Mouse (Mus musculus): ENCODE measurements around the gene Mxra7. TPM values are rescaled to one million over a fixed set of nuclear protein-coding genes. Genes with fewer than 3 reads are reported as not detected.

Mxra7 gene
- polyA plus RNA-seq, 1 experiment from 2014 or later, result 7.2 TPM

DNA sequence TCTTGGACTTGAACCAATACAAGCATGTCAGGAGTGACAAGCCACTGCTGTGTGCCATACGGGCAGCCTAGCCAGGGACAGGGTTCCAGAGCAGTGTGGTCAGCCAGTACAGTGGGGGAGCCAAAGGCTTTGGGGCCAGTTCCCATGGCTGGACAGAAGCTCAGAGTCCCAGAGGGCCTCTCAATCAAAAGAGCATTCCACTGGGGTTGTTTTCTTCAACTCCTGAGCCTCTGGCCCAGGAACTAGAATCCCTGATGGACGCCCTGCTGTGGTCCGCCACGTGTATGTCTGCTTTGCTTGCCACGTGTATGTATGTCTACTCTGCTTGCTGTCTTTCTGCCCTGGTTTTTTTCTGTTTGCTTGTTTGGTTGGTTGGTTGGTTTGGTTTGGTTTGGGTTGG lies 26.7 kb downstream of the Mxra7 start:
- 67% methylated on average over 5 of the region's 5 CpGs for WGBS (ENCODE audit: insufficient replicate concordance)
- no peak for ATAC-seq
- H3K9me3 ChIP-seq (replicated peaks), result no peaks in the 10 kb centered on the region
- H3K9ac ChIP-seq, result no peak overlapping the region
- no peak overlapping the region for H3K4me3 ChIP-seq
- no peak overlapping the region for H3K4me2 ChIP-seq
- H3K27ac ChIP-seq, result no peak overlapping the region
- 0 out of 2 replicates have a peak, but pooled peaks cover 3% of the 10 kb centered on the region for H3K27me3 ChIP-seq (replicated peaks)
- no peaks in the 10 kb centered on the region for H3K4me1 ChIP-seq
- H3K36me3 ChIP-seq, result no peaks in the 10 kb centered on the region

DNA sequence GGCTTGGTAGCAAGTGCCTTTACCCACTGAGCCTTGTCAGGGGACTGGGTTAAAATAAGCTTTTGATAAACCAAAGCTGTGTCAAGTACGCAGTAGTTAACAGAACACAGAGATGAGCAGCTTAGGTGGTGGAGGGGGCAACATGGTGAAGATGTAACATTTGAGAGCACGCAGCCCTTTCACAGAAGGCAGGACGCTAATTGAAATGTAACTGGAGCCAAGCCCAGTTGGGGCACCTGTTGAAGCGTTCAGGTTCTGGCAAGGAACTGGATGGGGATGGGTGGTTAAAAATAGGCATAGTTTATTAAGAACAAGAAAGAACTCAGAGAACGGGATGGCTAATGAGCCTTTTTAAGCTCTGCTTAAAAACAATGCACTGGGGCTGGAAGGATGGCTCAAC lies 28.5 kb downstream of the Mxra7 start:
- 75% methylated on average over 5 of the region's 5 CpGs for WGBS (ENCODE audit: insufficient replicate concordance)
- Histone ChIP-seq H3K4me2 (no peak overlapping the region), H3K27me3 (replicated peaks) (0 out of 2 replicates have a peak, but pooled peaks cover 3% of the 10 kb centered on the region), H3K4me3 (no peak overlapping the region), H3K4me1 (no peaks in the 10 kb centered on the region), H3K27ac (no peak overlapping the region), H3K36me3 (no peaks in the 10 kb centered on the region), H3K9ac (no peak overlapping the region), H3K9me3 (replicated peaks) (no peaks in the 10 kb centered on the region)
- no peak for ATAC-seq

DNA sequence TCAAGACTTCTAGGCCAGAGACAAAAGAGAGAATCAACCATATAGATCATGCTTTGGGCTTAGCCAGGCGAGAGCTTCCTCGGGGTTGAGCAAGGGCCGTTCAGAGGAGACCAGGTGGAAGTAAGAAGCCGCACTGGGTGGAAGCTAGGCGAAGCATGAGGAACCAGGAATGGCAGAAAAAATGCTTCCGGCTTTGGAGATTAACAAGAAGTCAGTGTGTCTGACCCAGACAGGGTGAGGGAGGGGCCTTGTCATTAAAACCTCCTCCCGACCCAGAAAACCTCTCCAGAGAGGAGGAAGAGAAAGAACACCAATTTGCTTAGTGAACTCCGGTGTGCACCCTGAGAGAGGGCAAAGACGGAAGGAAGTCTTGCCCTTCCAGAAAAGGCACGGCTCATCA lies 43.6 kb downstream of the Mxra7 start:
- Histone ChIP-seq H3K9ac (no peak overlapping the region), H3K27me3 (replicated peaks) (no peaks in the 10 kb centered on the region), H3K36me3 (no peaks in the 10 kb centered on the region), H3K4me1 (peaks cover 9% of the 10 kb centered on the region), H3K4me3 (no peak overlapping the region), H3K9me3 (replicated peaks) (no peaks in the 10 kb centered on the region), H3K4me2 (no peak overlapping the region), H3K27ac (no peak overlapping the region)
- WGBS (ENCODE audit: insufficient replicate concordance), result 73% methylated on average over 10 of the region's 10 CpGs
- no peak for ATAC-seq

DNA sequence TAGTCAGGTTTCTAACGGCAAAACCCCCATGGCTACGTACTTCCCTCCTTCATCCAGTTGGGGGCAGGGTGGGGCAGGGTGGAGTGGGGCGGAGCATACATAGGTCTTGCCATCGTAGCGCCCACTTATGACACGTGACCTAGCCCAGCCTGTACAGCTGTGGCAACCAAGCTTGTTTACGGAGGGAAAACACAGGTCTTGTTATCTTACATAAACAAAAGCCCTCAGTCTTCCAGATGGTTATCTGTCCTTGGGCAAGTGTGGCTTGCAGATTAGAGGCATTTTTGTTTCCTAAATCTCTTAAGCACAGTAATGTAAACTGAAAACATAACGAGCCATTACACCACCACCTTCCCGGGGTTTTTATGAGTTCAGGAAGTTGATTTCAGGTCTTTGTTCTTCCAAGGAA lies 45.1 kb downstream of the Mxra7 start:
- H3K27ac ChIP-seq, result no peak overlapping the region
- peak overlapping the region; percentile 37 for H3K4me2 ChIP-seq
- WGBS (ENCODE audit: insufficient replicate concordance), result 28% methylated on average over 9 of the region's 9 CpGs
- H3K9me3 ChIP-seq (replicated peaks), result no peaks in the 10 kb centered on the region
- no peak overlapping the region for H3K9ac ChIP-seq
- peak overlapping the region; percentile 20 for H3K4me3 ChIP-seq
- peak; percentile 87 for ATAC-seq
- H3K36me3 ChIP-seq, result no peaks in the 10 kb centered on the region
- peaks cover 9% of the 10 kb centered on the region for H3K4me1 ChIP-seq
- H3K27me3 ChIP-seq (replicated peaks), result no peaks in the 10 kb centered on the region

DNA sequence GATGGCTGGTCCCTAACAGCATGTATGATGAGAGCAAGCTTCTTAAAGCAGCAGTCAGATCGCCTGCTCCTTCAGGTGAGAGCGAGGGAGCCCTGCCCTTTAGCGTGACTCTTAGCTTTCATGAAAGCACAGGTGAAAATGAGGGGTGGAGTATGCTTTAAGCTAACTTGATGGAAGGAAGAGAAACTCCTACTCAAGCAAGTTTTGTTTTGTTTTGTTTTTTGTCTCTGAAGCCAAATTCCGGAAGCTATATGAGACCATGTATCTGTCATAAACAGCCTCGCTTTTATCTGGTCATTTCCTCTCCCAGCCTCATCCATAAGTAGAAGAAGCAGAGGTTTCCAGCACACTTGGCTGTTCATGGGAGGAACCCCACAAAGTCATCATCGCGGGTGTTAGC lies 52.4 kb downstream of the Mxra7 start, which contains the start of gene St6galnac1:
St6galnac1 (minus strand) TSS at position 101 of the 400 bp plus-strand sequence.
- Histone ChIP-seq H3K36me3 (no peaks in the 10 kb centered on the region), H3K4me1 (no peaks in the 10 kb centered on the region), H3K27me3 (replicated peaks) (no peaks in the 10 kb centered on the region), H3K4me2 (no peak within 1 kb of the TSS), H3K27ac (no peak within 1 kb of the TSS), H3K9ac (no peak within 1 kb of the TSS), H3K9me3 (replicated peaks) (no peaks in the 10 kb centered on the region), H3K4me3 (no peak within 1 kb of the TSS)
- WGBS (ENCODE audit: insufficient replicate concordance), result 63% methylated on average over 7 of the region's 7 CpGs
- no peak for ATAC-seq

DNA sequence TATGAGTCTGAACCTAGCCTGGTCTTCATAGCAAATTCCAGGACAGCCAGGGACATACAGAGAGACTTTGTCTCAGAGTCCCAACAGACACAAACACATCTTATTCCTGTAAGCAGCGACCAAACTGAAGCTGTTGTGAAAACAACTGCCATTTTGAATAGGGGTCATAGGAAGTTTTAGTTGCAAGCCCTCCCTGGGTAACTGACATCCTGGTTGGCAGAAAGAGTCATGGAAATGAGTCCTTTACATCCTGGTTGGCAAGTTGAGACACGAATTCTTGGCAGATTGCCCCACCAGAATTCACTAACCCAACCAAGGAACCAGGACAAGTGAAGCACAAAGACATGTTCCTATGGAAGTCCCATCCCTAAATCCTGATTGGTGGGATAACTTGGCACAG lies 54.6 kb downstream of the Mxra7 start:
- H3K4me2 ChIP-seq, result no peak overlapping the region
- H3K27ac ChIP-seq, result no peak overlapping the region
- no peak overlapping the region for H3K4me3 ChIP-seq
- H3K9ac ChIP-seq, result no peak overlapping the region
- no peaks in the 10 kb centered on the region for H3K27me3 ChIP-seq (replicated peaks)
- no peaks in the 10 kb centered on the region for H3K4me1 ChIP-seq
- H3K36me3 ChIP-seq, result no peaks in the 10 kb centered on the region
- WGBS (ENCODE audit: insufficient replicate concordance), result 34% methylated on average over 2 of the region's 2 CpGs
- no peak for ATAC-seq
- no peaks in the 10 kb centered on the region for H3K9me3 ChIP-seq (replicated peaks)

DNA sequence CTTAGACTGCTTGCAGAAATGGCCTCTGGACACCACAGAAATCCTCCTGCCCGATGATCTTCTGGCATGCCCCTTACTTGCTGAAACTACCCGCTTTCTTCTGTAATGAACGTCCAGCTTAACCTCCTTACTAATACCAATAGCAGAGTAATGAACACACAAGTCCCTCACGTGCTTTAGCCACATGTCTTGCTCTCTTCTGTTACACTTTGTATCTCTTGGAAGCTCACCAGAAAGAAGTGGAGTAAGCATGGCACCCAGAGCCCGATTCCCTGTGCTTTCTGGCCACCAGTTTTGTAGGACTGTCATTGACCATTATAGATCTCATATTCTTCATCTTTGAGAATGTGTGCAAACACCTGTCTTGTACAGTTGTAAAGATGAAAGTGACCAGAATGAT lies 58.0 kb downstream of the Mxra7 start:
- Histone ChIP-seq H3K9me3 (replicated peaks) (no peaks in the 10 kb centered on the region), H3K27me3 (replicated peaks) (no peaks in the 10 kb centered on the region), H3K27ac (no peak overlapping the region), H3K4me2 (no peak overlapping the region), H3K4me1 (no peaks in the 10 kb centered on the region), H3K36me3 (no peaks in the 10 kb centered on the region), H3K4me3 (no peak overlapping the region), H3K9ac (no peak overlapping the region)
- ATAC-seq, result no peak
- WGBS (ENCODE audit: insufficient replicate concordance), result 76% methylated on average over 5 of the region's 5 CpGs

DNA sequence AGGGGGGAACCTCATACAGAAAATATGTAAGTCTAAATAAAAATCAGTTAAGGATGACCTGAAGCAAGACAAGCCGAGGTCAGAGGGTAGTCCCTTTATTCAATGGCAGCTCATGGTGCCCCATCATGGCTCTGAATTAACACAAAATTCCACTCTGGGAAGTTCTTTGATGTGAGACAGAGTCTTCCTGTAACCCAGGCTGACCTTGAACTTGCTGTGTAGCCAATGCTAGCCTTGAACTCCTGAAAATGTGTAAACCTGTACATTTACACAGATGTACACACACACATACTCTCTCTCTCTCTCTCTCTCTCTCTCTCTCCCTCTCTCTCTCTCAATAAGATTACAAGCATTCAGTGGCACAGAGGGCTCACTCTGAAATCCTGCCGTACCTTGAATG lies 62.9 kb downstream of the Mxra7 start:
- no peak for ATAC-seq
- Histone ChIP-seq H3K4me3 (no peak overlapping the region), H3K9ac (no peak overlapping the region), H3K4me1 (no peaks in the 10 kb centered on the region), H3K9me3 (replicated peaks) (no peaks in the 10 kb centered on the region), H3K27ac (no peak overlapping the region), H3K27me3 (replicated peaks) (no peaks in the 10 kb centered on the region), H3K36me3 (no peaks in the 10 kb centered on the region), H3K4me2 (no peak overlapping the region)
- WGBS (ENCODE audit: insufficient replicate concordance), result 69% methylated on average over 2 of the region's 2 CpGs

DNA sequence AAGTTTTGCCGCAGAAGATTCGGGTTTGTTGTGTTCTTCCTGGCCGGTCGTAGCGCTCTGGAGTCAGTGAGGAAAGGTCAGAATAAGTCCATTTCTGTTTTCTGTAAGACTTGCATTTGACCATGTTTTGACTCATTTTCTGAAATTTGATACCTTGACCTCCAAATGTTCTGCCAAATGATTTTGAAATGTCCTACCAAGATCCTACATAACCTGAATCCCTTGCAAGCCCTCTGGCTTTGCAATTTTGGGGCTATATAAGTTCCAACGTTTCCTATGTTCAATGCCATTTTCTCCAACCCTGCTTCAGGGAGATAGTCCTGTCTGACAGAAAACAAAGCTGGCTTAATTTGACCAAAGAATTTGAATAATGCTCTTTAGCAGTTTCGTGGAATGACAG lies 63.5 kb downstream of the Mxra7 start:
- WGBS (ENCODE audit: insufficient replicate concordance), result 75% methylated on average over 7 of the region's 7 CpGs
- no peak for ATAC-seq

DNA sequence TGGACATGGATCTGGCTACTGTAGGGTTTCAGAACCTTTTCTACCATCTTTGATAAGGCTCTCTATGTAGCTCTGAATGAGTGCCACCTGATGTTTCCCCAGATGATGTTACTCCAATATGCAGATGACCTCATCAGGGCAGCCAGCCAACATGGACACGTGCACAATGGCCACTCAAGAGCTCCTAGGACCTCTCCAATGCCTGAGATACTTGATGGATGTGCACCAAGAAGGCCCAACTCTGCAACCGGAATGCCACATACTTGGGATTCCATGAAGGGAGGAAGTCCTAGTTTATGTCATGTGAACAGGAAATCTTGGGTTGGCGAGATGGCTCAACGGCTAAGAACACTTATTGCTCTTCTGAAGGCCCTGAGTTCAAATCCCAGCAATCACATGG lies 72.7 kb downstream of the Mxra7 start:
- H3K4me3 ChIP-seq, result no peak overlapping the region
- 61% methylated on average over 4 of the region's 4 CpGs for WGBS (ENCODE audit: insufficient replicate concordance)
- H3K27ac ChIP-seq, result no peak overlapping the region
- no peaks in the 10 kb centered on the region for H3K36me3 ChIP-seq
- no peaks in the 10 kb centered on the region for H3K4me1 ChIP-seq
- H3K9me3 ChIP-seq (replicated peaks), result no peaks in the 10 kb centered on the region
- no peak overlapping the region for H3K9ac ChIP-seq
- H3K27me3 ChIP-seq (replicated peaks), result no peaks in the 10 kb centered on the region
- ATAC-seq, result no peak
- no peak overlapping the region for H3K4me2 ChIP-seq

More for the DNA sequence above, 63.5 kb downstream of the Mxra7 start:
- no peaks in the 10 kb centered on the region for H3K36me3 ChIP-seq
- no peaks in the 10 kb centered on the region for H3K9me3 ChIP-seq (replicated peaks)
- no peak overlapping the region for H3K4me3 ChIP-seq
- no peaks in the 10 kb centered on the region for H3K4me1 ChIP-seq
- H3K27me3 ChIP-seq (replicated peaks), result no peaks in the 10 kb centered on the region
- no peak overlapping the region for H3K27ac ChIP-seq
- H3K4me2 ChIP-seq, result no peak overlapping the region
- H3K9ac ChIP-seq, result no peak overlapping the region

DNA sequence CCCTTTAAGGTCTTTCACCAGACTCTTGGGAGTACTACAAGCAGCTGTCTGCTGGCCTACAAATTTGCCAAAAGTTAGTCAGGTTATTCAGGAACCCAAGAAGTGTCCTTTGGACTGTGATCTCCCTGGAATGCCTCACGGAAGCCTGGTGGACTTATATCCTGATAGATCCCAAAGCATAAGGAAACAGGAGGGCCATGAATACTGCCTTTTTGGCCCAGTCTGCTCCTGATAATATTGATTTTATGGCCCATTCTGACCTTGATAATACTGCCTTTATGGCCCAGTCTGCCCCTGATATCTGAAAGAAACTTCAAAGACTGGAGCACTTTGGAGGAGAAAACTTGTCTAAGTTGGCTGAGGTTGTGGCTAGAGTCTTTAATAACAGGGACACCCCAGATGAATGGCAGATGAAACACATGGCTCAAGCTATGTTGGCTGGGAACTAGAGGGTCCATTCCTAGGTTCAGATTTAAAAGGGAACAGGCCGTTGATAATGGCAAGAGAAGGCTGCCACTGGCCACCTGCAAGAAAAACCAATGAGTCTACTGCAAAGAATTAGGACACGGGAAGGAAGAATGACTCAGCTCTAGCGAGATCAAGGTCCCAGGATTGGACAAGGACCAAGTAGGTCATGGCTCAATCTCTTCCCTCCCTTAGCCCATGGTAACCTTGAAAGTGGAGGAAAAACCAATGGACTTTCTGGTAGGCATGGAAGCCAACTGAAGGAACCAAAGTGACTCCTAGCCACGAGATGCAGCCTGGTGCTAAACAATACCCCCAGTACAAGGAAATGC lies 74.0 kb downstream of the Mxra7 start:
- no peaks in the 10 kb centered on the region for H3K4me1 ChIP-seq
- H3K4me2 ChIP-seq, result no peak overlapping the region
- no peaks in the 10 kb centered on the region for H3K36me3 ChIP-seq
- no peak overlapping the region for H3K9ac ChIP-seq
- H3K27me3 ChIP-seq (replicated peaks), result no peaks in the 10 kb centered on the region
- H3K4me3 ChIP-seq, result no peak overlapping the region
- H3K9me3 ChIP-seq (replicated peaks), result no peaks in the 10 kb centered on the region
- ATAC-seq, result no peak
- WGBS (ENCODE audit: insufficient replicate concordance), result 60% methylated on average over 5 of the region's 5 CpGs
- H3K27ac ChIP-seq, result no peak overlapping the region

All from liver, embryonic 12.5 days (tissue).